Mouse (Mus musculus) embryonic facial prominence, embryonic 11.5 days (tissue): Measurements from ENCODE around the gene Defb45. TPM values are rescaled to one million over a fixed set of nuclear protein-coding genes. Genes with fewer than 3 reads are reported as not detected.
A peak's percentile ranks its signal among the peaks of the same experiment; 100 is the strongest.

ENCODE experiments used
- ATAC-seq: fragments of 200-750 bp; cut with Nextera tagmentation; replicated peaks from 2 replicates; pipeline ENCODE4 v1.8.0; 2017; ENCODE audit warnings: low read depth; ENCODE audit not compliant: insufficient number of reproducible peaks, low FRiP score, low TSS enrichment
- DNase-seq: peaks from one replicate; pipeline ENCODE4 v3.0.0-alpha.2; 2015; ENCODE audit warnings: low spot score
- H3K27ac ChIP-seq: fragments of 300-500 bp; sonication (generic); replicated peaks from 2 replicates; pipeline ENCODE4 v1.5.1; 2014; ENCODE audit warnings: mild to moderate bottlenecking, low read depth, low read length, control low read depth
- H3K27me3 ChIP-seq: fragments of 300-500 bp; sonication (generic); 2 replicates; pipeline ENCODE4 v1.6.1; 2014; ENCODE audit warnings: mild to moderate bottlenecking, low read length, moderate library complexity, mixed read lengths; ENCODE audit not compliant: control insufficient read depth, insufficient read depth
- H3K36me3 ChIP-seq: fragments of 300-500 bp; sonication (generic); replicated peaks from 2 replicates; pipeline ENCODE4 v1.6.1; 2014; ENCODE audit warnings: low read depth, mild to moderate bottlenecking, low read length, moderate library complexity, mixed read lengths; ENCODE audit not compliant: control insufficient read depth, insufficient read depth
- H3K4me1 ChIP-seq: fragments of 300-500 bp; sonication (generic); 2 replicates; pipeline ENCODE4 v1.6.1; 2014; ENCODE audit warnings: low read length, mixed read lengths; ENCODE audit not compliant: control insufficient read depth, insufficient read depth
- H3K4me2 ChIP-seq: fragments of 300-500 bp; sonication (generic); 2 replicates; pipeline ENCODE4 v1.6.1; 2014; ENCODE audit warnings: low read depth, mild to moderate bottlenecking, control low read depth, low read length, moderate library complexity
- H3K4me3 ChIP-seq: fragments of 300-500 bp; sonication (generic); 2 replicates; pipeline ENCODE4 v1.5.1; 2014; ENCODE audit warnings: low read depth, low read length, control low read depth
- H3K9ac ChIP-seq: fragments of 300-500 bp; sonication (generic); replicated peaks from 2 replicates; pipeline ENCODE4 v1.6.1; 2014; ENCODE audit warnings: mild to moderate bottlenecking, control low read depth, low read length
- H3K9me3 ChIP-seq: fragments of 300-500 bp; sonication (generic); replicated peaks from 2 replicates; pipeline ENCODE4 v1.6.1; 2016; ENCODE audit warnings: mild to moderate bottlenecking, low read length, inconsistent platforms, mixed read lengths; ENCODE audit not compliant: control insufficient read depth
- WGBS: fragments of 180-500 bp; shearing (Covaris S2); extraction: QIAGEN DNeasy Blood & Tissue Kit; methylation state at CpG from one replicate; pipeline ENCODE4 v1.1.7; 2014; 5-methylcytosine and 5-hydroxymethylcytosine counted together
- polyA plus RNA-seq: library from polyadenylated mRNA; unstranded; fragments of >200 nt; fragmentation: Nextera tagmentation; extraction: Ambion mirVana; gene quantifications from 2 replicates; pipeline ENCODE4 v1.2.1, GENCODE M21; 2014

Gene Defb45
- polyA plus RNA-seq, 1 experiment from 2014 or later = not detected

GRCm38 (mm10) chr2:152601275-152601960 is 2.2 kb upstream of the Defb45 start:
- no peak overlapping the region for H3K9ac ChIP-seq
- H3K4me3 ChIP-seq = no peak overlapping the region
- no peak for DNase-seq
- no peaks in the 10 kb centered on the region for H3K36me3 ChIP-seq
- no peaks in the 10 kb centered on the region for H3K4me1 ChIP-seq
- no peaks in the 10 kb centered on the region for H3K27me3 ChIP-seq
- no peak for ATAC-seq
- WGBS = 77% methylated on average over 4 of the region's 4 CpGs
- H3K4me2 ChIP-seq = no peak overlapping the region
- H3K9me3 ChIP-seq = no peaks in the 10 kb centered on the region
- H3K27ac ChIP-seq = no peak overlapping the region

GRCm38 (mm10) chr2:152600076-152600475 is 877 bp upstream of the Defb45 start:
- no peaks in the 10 kb centered on the region for H3K36me3 ChIP-seq
- no peak overlapping the region for H3K9ac ChIP-seq
- H3K27me3 ChIP-seq = no peaks in the 10 kb centered on the region
- H3K4me3 ChIP-seq = no peak overlapping the region
- H3K4me2 ChIP-seq = no peak overlapping the region
- no peaks in the 10 kb centered on the region for H3K4me1 ChIP-seq
- WGBS = 86% methylated on average over 6 of the region's 6 CpGs
- DNase-seq = no peak
- no peaks in the 10 kb centered on the region for H3K9me3 ChIP-seq
- H3K27ac ChIP-seq = no peak overlapping the region
- ATAC-seq = no peak

GRCm38 (mm10) chr2:152589021-152589420 is 10.2 kb downstream of the Defb45 start:
- Histone ChIP-seq H3K9ac (no peak overlapping the region), H3K4me2 (no peak overlapping the region), H3K9me3 (no peaks in the 10 kb centered on the region), H3K27ac (no peak overlapping the region), H3K4me3 (no peak overlapping the region), H3K4me1 (no peaks in the 10 kb centered on the region), H3K36me3 (no peaks in the 10 kb centered on the region), H3K27me3 (no peaks in the 10 kb centered on the region)
- ATAC-seq (no peak), DNase-seq (no peak)
- 33% methylated on average over 6 of the region's 6 CpGs for WGBS

GRCm38 (mm10) chr2:152588450-152588849 is 10.7 kb downstream of the Defb45 start:
- Histone ChIP-seq H3K27me3 (no peaks in the 10 kb centered on the region), H3K27ac (no peak overlapping the region), H3K4me1 (no peaks in the 10 kb centered on the region), H3K9me3 (no peaks in the 10 kb centered on the region), H3K9ac (no peak overlapping the region), H3K4me2 (no peak overlapping the region), H3K4me3 (no peak overlapping the region), H3K36me3 (no peaks in the 10 kb centered on the region)
- ATAC-seq (no peak), DNase-seq (no peak)
- WGBS = 33% methylated on average over 2 of the region's 2 CpGs

- WGBS = 73% methylated on average over 4 of the region's 4 CpGs
- Histone ChIP-seq H3K4me3 (no peak overlapping the region), H3K36me3 (no peaks in the 10 kb centered on the region), H3K9ac (no peak overlapping the region), H3K27me3 (no peaks in the 10 kb centered on the region), H3K9me3 (no peaks in the 10 kb centered on the region), H3K4me1 (no peaks in the 10 kb centered on the region), H3K4me2 (no peak overlapping the region), H3K27ac (no peak overlapping the region)
- peak; percentile 27 for DNase-seq
- no peak for ATAC-seq
Measured at GRCm38 (mm10) chr2:152586926-152587560, 12.2 kb downstream of the Defb45 start.

- Histone ChIP-seq H3K36me3 (no peaks in the 10 kb centered on the region), H3K4me1 (no peaks in the 10 kb centered on the region), H3K9me3 (no peaks in the 10 kb centered on the region), H3K9ac (no peak overlapping the region), H3K27ac (no peak overlapping the region), H3K4me2 (no peak overlapping the region), H3K27me3 (no peaks in the 10 kb centered on the region), H3K4me3 (no peak overlapping the region)
- WGBS = 89% methylated on average over 11 of the region's 11 CpGs
- ATAC-seq (no peak), DNase-seq (no peak)
Measured at GRCm38 (mm10) chr2:152580612-152581011, 18.6 kb downstream of the Defb45 start.

GRCm38 (mm10) chr2:152580107-152580506 is 19.1 kb downstream of the Defb45 start, which contains the start of gene Defb19:
Gene Defb19 (minus strand): TSS chr2:152580312.
- 57% methylated on average over 7 of the region's 7 CpGs for WGBS
- Histone ChIP-seq H3K9me3 (no peaks in the 10 kb centered on the region), H3K4me1 (no peaks in the 10 kb centered on the region), H3K4me2 (no peak within 1 kb of the TSS), H3K27me3 (no peaks in the 10 kb centered on the region), H3K27ac (no peak within 1 kb of the TSS), H3K4me3 (no peak within 1 kb of the TSS), H3K36me3 (no peaks in the 10 kb centered on the region), H3K9ac (no peak within 1 kb of the TSS)
- no peak for ATAC-seq
- no peak for DNase-seq

GRCm38 (mm10) chr2:152573484-152573883 is 25.7 kb downstream of the Defb45 start:
- Histone ChIP-seq H3K9me3 (no peaks in the 10 kb centered on the region), H3K4me2 (no peak overlapping the region), H3K9ac (no peak overlapping the region), H3K4me3 (no peak overlapping the region), H3K36me3 (no peaks in the 10 kb centered on the region), H3K27me3 (no peaks in the 10 kb centered on the region), H3K4me1 (no peaks in the 10 kb centered on the region), H3K27ac (no peak overlapping the region)
- WGBS = 92% methylated on average over 8 of the region's 8 CpGs
- ATAC-seq (no peak), DNase-seq (no peak)
